Comparison of ENCODE assay signal across 8 mouse cellular contexts in the genomic region with DNA sequence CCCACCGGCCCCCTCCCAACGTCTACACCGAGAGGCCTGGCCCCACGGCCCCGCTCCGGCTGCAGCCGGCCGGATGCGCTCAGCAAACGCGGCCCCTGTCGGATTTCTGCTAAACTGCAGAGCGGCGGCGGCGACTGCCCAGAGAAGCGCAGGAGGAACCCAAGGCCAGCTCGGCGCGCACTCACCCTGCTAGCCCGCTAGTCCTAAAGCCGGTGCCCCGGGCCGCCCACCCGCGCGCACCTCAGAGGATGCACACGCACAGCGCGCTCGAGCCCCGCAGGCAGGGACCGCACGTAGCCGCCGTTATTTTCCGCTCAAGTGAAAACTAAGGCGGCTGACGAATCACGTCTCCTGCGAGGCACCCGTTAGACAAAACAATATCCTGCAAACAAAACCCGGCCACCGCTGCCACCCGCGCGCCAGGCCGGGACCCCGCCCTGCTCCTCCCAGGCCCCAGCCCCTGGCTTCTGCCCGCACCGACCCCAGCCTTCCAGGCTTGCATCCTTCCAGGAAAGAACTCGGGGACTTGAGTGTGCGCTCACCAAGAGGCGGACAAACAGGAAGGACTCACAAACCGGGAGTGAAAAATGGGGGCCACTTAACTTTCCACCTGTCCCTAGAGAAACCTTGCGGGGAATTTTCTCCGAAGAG. TPM values are rescaled to one million over a fixed set of nuclear protein-coding genes. Genes with fewer than 3 reads are reported as not detected.
A peak's percentile ranks its signal among the peaks of the same experiment; 100 is the strongest.
DNase-seq lines count a peak whose midpoint lies in the region; ATAC-seq and TF ChIP-seq lines count a peak whose summit lies in the region.

No protein-coding gene starts in this region.

- intact Hi-C loops in gastrocnemius, postnatal 14 days (cut with DNase I; ENCODE audit: low total_unique reads), result loop anchor here (5.0 kb wide), 1 partner anchor 393 kb away; no protein-coding TSS in a partner anchor
- intact Hi-C loops in left cerebral cortex, postnatal 36 days (cut with DNase I), result loop anchor here (5.0 to 10.0 kb wide), 5 partner anchors 146 to 398 kb away; no protein-coding TSS in a partner anchor

- peak overlapping the region; percentile 73 for H3K9ac ChIP-seq in hindbrain, postnatal 0 days (replicated peaks; ENCODE audit: low read length)

- no peaks in the 10 kb centered on the region for H3K9me3 ChIP-seq in hindbrain, postnatal 0 days (ENCODE audit: low read length)
- H3K9me3 ChIP-seq in midbrain, embryonic 10.5 days (replicated peaks), result no peaks in the 10 kb centered on the region

- ATAC-seq in hindbrain, postnatal 0 days, result peak; percentile 89

- H3K27ac ChIP-seq in hindbrain, postnatal 0 days, result peak overlapping the region; percentile 81
- H3K27ac ChIP-seq in midbrain, embryonic 10.5 days (replicated peaks), result peak overlapping the region; percentile 98

- TF ChIP-seq CTCF in hindbrain, postnatal 0 days (IDR thresholded peaks at IDR 0.05; ENCODE audit: low read depth), result peak; percentile 77

- DNase-seq in adrenal gland, postnatal 10 days, result peak; percentile 89
- peak; percentile 94 for DNase-seq in embryo, embryonic 10 days (ENCODE audit: low spot score)
- DNase-seq in gastrocnemius, postnatal 14 days, result peak; percentile 84
- DNase-seq in hindbrain, postnatal 0 days (ENCODE audit: low spot score), result peak; percentile 91
- peak; percentile 71 to 72 for DNase-seq in left cerebral cortex, postnatal 36 days (ENCODE audit: low spot score in 2 of 2)
- peak; percentile 94 for DNase-seq in midbrain, embryonic 10.5 days (ENCODE audit: low spot score)
- DNase-seq in right cerebral cortex, postnatal 4 days, result peak; percentile 80
- no peak for DNase-seq in B cell, adult 2 months

- H3K4me1 ChIP-seq in hindbrain, postnatal 0 days (ENCODE audit: insufficient read depth, low read length), result peaks cover 5% of the 10 kb centered on the region; the same call in 1 of the 2 replicates
- H3K4me1 ChIP-seq in midbrain, embryonic 10.5 days, result peaks cover 72% of the 10 kb centered on the region

- peak overlapping the region; percentile 67 for H3K4me3 ChIP-seq in hindbrain, postnatal 0 days (ENCODE audit: low read length)
- H3K4me3 ChIP-seq in midbrain, embryonic 10.5 days, result peak overlapping the region; percentile 84

- H3K36me3 ChIP-seq in hindbrain, postnatal 0 days (ENCODE audit: insufficient read depth, low read length), result no peaks in the 10 kb centered on the region
- H3K36me3 ChIP-seq in midbrain, embryonic 10.5 days, result no peaks in the 10 kb centered on the region

- peak overlapping the region; percentile 96 for H3K4me2 ChIP-seq in hindbrain, postnatal 0 days (ENCODE audit: low read depth, low read length)

- WGBS in hindbrain, postnatal 0 days, result 1% methylated on average over 57 of the region's 57 CpGs
- under 1% methylated on average over 57 of the region's 57 CpGs for WGBS in midbrain, embryonic 10.5 days

- H3K27me3 ChIP-seq in hindbrain, postnatal 0 days (ENCODE audit: insufficient read depth, low read length), result no peaks in the 10 kb centered on the region
- peaks cover 50% of the 10 kb centered on the region for H3K27me3 ChIP-seq in midbrain, embryonic 10.5 days (ENCODE audit: low read depth, poor library complexity, severe bottlenecking)

RNA-seq across cellular contexts. Expression of a gene that starts 2.9 kb away (rescaled TPM):
- 1 to 10 TPM; 3.3 to 6.4 TPM for total RNA-seq in adrenal gland, postnatal 10 days (2021)
- 1 to 10 TPM; 2.2 to 2.7 TPM for total RNA-seq in gastrocnemius, postnatal 14 days (2021)
- total RNA-seq in hindbrain, postnatal 0 days (2014; rRNA removed), result 65.6 and 74.1 TPM in 2 replicates
- 31.8 and 32.6 TPM in 2 replicates for polyA plus RNA-seq in hindbrain, postnatal 0 days (2015; fragmentation: Nextera tagmentation; extraction: Ambion mirVana)
- total RNA-seq in left cerebral cortex, postnatal 36 days (2021), result 10 to 100 TPM; 30.4 to 46.5 TPM
- polyA plus RNA-seq in midbrain, embryonic 10.5 days (2016; fragmentation: Nextera tagmentation; extraction: Ambion mirVana), result 31.0 and 40.3 TPM in 2 replicates

Comparison
In these comparisons a context has a peak if more than half of its experiments do, and no peak if none do; other contexts are left out.
1. DNase-seq: peak in adrenal gland, postnatal 10 days (single experiment), embryo, embryonic 10 days (single experiment), gastrocnemius, postnatal 14 days (single experiment), hindbrain, postnatal 0 days (single experiment), left cerebral cortex, postnatal 36 days (2 of 2), midbrain, embryonic 10.5 days (single experiment) and right cerebral cortex, postnatal 4 days (single experiment); none in B cell, adult 2 months (0 of 2).